Mouse (Mus musculus) heart, postnatal 14 days (tissue): ENCODE measurements around the gene Pakap. TPM values are rescaled to one million over a fixed set of nuclear protein-coding genes. Genes with fewer than 3 reads are reported as not detected.
A peak's percentile ranks its signal among the peaks of the same experiment; 100 is the strongest.

Source experiments
- DNase-seq, 2 experiments: peaks; one replicate each; pipeline ENCODE4 v3.0.0; 2021 to 2022
- intact Hi-C: fragments of 180-260 bp; cut with DNase I; formaldehyde crosslinking; loops from one replicate; pipeline ENCODE4 v1.15.1; 2025
- total RNA-seq, 2 experiments: library from RNA; stranded (reverse); gene quantifications; 2 replicates each; pipeline ENCODE4 v1.2.3; 2021

Gene Pakap
- total RNA-seq, 2 experiments from 2014 or later: 40.0 to 46.5 TPM

DNA sequence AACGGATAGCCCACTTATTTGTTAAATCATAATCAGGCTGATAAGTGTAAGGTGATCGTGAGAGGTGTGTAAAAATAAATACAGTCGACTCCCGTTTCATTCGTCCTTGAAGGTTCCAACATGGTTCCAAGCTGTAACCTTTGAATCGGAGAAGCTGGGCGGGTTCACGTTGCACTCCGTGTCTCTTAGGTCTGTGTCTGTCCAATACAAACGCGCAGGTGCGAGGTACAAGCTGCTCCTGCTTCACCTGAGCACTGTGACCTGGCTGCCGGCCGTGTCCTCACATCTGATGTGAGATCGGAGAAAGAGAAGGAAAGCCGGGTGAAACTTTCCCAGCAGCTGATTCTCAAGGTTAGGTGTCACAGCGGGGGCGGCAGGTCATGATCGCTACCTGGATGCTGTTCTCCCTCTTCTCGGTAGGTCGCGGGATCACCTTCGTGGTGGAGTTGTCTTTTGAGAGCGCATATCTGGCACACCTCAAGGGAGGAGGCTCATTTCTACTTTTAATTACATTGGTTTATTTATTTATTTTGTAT, 252.9 kb downstream of the Pakap start:
- no peak for DNase-seq
- intact Hi-C loops: no loop called here

DNA sequence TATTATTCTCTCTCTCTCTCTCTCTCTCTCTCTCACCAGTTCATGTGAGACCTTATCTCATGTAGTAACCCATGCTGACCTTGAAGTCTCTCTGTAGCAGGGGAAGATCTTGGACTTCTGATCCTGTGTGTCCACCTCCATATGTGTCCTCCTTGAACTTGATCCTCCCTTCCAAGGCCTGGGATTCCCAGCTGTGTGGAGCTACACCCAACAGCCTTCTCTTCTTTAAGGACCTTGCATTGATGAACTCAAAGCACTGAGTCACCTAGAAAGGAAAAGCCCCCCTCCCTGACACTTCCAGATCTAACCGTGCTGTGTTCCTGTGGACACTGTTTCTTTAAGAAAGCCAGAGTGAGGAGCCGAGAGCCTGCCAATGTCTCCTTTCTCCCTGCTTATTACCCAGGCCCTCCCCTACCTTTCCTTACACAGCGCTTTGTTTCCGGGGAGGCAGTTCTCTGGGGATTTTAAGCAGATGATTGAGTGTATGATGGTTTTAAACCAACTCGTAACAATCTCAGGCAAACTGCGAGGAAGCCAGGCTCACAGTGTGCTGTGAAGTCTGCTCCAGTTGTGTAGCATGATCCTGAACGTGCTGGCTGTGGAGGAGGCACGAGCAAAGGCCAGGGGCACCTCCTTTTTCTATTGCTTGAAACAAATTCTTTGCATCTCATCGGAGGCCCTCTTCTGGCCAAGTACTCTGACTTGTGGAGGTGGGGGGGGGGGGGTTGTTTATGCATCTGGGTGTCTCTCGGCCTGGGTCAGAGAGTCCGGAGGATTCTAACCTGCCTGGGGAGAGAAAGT, 253.8 kb downstream of the Pakap start:
- no peak for DNase-seq
- intact Hi-C loops: no loop called here

DNA sequence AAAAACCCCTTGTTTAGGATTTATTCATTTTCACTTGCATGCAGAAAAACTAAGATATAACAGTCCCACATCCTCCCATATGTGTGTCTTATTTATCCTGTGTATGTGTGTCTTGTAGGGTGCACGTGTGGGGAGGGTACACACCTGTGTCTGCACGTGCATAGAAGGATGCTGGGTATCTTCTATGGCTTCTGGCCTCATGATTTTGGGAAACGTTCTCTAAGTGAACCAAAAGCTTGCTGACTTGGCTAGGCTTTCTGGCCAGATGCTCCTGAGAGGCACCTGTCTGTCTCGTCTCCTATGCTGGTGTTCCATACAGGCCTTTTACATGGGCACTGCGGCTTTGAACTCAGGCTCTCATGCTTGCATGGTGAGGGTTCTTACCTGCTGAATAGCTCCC, 254.7 kb downstream of the Pakap start:
- intact Hi-C loops: no loop called here
- DNase-seq: no peak

DNA sequence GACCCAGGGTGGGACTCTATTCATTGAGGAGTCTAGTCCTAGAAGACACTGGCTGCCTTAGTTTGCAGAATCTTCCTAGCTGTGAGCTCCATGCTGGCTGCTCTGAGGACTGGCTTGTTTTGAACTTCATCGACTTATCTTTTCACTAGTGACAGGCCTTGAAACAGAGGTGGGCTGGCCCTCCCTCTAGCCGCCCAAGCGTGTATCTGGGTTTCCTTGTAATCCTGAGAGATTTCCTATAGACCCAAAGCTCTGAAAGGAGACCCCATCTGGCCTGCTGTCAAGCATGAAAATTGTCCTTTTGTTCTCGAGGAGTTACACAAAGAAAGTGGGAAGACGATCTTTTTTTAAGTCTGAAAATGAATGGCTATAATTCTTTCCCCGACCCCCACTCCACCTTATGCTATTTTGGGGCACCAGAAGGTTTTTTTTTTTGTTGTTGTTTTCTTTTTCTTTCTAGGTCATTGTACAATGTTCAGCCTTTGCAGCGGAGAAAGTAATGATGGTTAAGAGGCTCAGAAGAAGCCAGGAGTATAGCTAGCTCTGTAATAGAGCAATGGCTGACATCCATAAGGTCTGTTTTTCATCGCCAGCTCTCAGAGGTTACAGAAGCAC, 256.8 kb downstream of the Pakap start:
- DNase-seq: no peak
- intact Hi-C loops: no loop called here

DNA sequence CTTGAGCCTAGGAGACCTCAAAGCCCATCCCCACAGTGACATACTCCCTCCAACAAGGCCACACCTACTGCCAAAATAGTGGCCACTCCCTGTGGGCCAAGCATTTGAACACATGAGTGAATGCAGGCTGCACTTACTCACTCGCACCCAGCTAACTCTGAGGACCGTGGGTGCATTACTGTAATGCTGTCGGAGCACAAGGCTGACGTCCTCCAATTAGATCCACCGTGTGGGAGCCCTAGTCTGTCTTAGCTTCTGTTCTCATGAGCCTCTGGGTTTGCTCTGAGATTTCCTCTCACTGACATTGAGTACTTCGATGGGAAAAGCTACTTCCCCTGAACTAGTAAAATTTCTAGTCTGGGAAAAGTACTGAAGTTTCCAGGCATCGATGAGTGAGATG, 258.3 kb downstream of the Pakap start:
- intact Hi-C loops: no loop called here
- no peak for DNase-seq

DNA sequence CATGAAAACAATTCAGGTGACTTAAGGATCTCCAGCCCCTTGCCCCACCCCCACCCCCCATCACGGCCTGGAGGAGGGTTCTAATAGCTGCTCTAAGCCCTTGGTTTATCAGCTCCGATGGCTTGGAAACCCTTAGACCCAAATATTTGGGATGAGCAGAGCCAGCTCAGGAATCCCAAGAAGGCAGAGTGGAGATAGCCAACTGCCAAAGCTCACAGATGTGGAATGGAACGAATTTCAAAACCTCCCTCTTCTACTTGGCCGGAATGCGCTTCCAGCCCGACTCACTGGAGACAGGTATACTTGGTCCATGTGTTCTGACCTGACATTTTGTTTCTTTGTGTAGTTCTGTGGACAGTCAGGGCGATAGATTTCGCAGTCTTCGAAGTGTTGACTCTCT, 261.2 kb downstream of the Pakap start:
- DNase-seq: no peak
- intact Hi-C loops: no loop called here

DNA sequence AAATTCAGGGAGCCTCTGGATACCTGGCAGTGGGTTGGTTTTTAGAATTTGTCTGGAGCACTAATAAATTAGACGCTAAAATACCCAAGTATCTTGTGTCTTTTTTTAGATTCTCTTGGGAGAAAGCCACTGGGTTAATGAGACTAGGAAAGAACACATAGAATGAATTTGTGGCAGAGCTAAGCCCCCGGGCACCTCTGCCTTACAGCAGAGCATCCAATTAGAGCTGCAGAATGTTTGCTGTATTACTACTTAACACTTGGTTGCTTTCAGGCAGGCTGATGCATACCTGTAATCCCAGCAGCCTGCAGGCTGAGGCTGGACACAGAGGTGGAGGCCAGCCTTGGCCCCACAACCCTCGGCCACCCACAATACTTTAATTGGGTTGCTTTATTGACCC, 261.8 kb downstream of the Pakap start:
- intact Hi-C loops: no loop called here
- DNase-seq: no peak

DNA sequence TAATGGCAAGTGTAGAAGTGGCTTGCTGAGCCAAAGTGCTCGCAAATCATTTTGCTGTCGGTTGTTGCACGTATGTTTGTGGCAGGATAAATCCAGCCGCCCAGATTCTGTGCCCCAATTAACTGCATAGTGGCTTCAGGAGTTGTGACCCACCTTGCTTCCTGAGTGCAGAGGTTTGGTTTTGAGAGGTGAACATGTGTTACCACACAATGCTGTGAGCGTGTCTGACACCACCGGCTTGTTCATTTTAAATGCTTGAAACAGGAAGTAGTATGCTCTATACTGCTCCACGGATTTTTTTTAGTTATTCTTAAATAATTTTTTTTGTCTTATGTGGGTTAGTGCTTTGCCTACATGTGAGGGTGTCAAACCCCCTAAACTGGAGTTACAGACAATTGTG, 264.3 kb downstream of the Pakap start:
- intact Hi-C loops: no loop called here
- no peak for DNase-seq

DNA sequence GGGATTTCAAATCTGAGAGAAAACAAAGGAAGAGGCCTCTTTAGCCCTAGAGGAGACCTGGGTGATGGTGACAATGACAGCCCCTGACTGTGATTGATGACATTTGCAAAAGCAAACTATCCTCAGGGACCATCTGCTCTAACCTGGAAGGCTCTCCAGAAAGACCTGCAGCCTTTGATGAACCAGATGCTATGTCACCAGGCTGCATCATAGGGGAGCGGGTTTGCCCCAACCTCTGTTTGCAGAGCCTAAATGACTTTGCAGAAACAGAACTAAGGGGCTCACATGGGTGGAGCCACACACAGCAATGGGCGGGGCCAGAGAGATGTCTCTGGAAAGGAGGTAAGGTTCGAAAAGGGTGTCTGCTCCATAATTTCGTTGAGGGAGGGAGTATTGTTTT, 265.1 kb downstream of the Pakap start:
- no peak for DNase-seq
- intact Hi-C loops: no loop called here

DNA sequence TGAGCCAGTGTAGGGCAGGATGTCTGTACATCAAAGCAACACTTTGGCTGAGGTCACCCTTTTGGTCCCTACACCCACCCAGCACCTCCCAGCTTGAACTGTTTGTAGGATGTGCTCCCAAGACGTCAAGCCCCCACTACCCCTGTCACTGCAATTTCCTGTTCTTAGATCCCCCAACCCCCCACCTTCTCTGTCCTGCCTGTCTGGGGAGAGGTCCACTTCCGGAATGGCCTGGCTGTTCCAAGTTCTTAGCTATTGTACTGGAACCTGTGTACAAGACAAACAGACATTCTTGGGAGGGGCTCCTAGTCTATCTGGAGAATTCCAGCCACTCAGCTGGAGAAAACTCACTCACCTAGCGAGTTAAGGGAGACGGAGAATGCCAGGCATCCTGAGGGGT, 266.2 kb downstream of the Pakap start:
- intact Hi-C loops: no loop called here
- DNase-seq: peak in 1 of 2 experiments; percentile 46

DNA sequence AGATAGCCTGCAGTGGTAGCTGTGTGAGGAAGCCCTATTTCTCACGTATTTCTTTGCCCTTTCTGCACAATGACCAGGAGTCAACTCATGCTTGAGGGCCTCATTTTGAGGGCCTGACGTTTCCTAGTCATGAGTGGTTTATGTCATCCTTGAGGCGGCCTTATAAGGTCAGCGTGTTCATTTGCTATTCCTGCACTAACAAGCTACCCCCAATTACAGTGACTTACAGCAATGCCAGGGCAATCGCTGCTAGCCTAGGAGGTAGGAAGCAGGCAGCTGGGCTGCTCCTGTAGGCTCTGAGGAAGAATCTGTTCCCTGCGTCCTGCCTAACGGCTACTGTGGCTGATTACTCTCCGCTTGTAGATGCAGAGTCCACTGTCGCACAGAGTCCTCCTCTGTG, 269.1 kb downstream of the Pakap start:
- no peak for DNase-seq
- intact Hi-C loops: no loop called here

DNA sequence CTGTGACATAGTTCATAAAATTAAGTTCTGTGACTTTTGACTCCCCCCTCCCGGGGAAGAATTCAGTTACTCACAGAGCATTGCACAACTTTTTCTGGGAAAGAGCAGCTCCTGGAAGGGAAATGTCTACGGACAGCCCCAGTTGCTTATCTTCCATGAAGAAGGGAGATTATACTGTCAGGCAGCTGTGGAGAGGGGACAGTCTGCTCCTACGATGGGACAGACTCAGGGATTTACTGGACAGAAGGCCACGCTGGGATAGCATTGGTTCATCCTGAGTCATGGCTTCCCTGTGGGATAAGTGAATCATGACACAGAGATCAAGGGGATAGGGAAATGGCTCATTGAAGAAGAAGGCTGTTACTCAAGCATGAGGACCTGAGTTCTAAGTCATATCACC, 271.4 kb downstream of the Pakap start:
- intact Hi-C loops: no loop called here
- DNase-seq: no peak

DNA sequence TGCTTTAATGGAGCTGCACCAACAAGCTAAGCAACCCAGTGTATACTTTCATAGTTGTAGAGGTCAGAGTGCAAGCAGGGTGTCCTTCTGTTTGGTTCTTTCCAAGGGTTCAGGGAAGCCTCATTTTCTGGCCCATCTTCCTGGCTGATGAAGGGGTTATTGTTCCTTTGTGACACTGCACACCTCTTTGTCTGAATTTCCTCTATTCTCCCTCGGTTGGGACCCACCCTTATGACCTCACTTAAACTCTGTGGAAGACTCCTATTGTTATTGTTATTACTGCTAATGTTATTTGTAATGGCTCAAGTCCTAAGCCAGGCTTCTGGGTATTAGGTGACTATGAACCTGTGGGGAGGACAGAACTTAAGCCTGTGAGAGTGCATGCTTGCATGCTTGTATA, 273.9 kb downstream of the Pakap start:
- no peak for DNase-seq
- intact Hi-C loops: no loop called here

DNA sequence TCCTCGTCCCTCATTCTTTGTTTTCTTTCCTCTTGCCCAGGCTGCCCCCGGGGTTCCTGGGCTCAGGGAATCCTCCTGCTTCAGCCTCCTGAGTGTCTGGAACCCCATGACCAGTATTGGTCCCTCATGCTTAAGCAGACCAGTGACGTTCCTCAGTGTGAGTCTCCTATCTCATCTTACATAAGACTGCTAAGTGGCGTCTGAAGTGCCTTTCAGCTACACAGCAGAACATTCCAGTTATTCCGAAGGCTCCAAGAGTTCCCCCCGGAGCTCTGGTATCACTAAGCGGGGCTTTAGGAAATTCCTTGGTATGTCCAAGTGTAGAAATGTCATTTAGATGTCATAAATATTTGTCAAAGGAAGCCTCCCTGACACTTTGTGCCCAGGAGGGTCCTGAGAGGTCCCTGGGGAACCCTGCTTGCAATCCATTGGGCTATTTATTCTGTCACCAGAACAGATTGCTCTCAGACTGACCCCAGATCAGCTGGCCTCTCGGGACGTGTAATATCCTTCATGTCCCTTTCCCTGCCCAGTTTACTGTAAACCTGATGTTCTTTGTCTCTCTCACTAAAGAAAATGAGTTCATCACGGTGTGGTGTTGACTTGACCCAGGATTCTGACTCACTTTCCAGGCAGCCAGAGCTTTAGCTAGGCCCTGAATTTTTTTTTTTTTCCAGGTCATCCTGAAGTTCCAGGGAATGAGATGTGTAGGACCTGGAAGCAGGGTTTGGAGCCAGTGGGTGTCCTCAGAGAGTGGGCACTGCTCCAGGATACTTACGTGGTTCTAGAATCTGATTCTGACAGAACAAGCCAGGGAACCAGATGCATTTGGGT, 274.7 kb downstream of the Pakap start:
- intact Hi-C loops: no loop called here
- DNase-seq: no peak

DNA sequence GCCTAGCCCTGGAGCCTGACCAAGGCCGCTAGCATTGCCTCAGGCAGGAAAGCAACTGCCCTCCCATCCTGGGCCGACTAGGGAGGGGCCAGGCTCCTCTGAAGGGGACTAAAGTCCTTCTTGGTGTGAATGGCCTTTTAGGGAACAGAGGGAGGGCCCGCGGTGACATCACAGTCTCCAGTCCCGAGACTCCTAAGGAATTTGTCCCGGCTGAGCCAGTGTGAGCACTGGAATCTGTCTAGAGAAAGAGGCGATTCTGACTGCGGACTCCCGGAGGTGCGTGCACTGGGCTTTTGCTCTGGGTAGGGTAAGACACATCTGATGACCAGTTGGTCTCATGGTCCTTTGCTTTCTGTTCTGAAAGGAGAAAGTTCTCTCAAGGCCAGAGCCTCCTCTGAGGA, 277.1 kb downstream of the Pakap start:
- peak; percentile 87 to 89 for DNase-seq
- intact Hi-C loops: loop anchor here (5.0 kb wide), 1 partner anchor 37 kb away; no protein-coding TSS in a partner anchor

DNA sequence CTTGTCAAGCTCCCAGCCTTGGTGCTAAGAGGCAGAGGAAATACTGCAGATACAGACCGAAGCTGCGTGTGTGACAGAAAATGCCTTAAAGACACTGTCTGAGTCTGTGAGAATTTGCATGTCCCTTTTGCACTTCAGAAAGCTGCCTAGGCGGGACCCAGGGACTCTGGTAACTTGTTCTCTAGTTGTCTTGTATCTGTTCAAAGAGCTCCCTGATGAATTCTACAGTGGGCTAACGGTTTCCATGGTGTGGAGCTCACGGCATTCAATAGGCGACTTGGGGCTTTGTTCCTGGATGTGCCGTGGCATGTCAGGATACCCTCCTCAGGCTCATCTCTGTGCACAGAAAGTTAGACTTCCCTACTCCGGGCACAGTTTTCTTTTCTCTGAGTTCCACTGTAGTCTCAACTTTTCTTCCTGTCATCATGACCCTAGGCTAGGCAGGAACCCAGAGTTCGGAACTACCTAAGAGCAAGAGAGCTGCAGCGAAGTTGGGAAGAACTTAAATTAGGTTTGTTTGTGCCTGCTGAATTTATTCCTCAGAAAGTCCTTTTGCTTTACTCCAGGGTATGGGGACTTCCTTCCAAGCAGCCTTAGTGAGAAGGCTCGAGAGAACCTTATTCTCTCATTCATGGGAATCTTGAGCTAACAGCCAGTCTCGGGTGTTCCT, 277.7 kb downstream of the Pakap start:
- DNase-seq: no peak
- intact Hi-C loops: loop anchor here (2.0 to 5.0 kb wide), 3 partner anchors 37 to 171 kb away; no protein-coding TSS in a partner anchor

DNA sequence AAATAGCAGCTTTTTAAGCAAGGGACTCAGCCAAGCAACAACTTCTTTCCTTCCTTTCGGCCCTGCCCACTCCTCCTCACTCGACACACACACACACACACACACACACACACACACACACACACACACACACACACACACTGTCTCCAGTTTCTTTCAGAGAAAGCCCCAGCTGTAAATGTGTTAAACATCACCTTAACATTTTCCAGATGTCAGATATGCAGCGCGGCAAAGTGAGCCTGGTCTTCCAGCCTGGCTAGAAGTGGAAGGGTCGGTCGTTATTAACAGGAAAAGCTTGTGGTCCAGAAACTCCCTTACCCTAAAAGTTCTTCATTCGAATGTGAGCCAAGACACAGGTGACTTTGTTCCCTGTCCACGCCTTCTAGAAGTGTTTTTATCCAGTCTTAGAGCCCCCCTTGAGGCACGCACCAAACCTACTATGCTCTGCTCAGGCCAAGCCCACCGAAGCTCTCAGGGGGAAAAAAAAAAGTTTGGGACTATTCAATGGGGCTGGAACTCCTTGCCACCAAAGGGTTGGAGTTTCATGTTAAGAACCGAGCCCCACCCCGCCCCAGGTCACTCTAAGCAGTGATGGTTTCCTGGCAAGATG, 278.5 kb downstream of the Pakap start:
- no peak for DNase-seq
- intact Hi-C loops: loop anchor here (2.0 to 5.0 kb wide), 3 partner anchors 36 to 172 kb away; no protein-coding TSS in a partner anchor

DNA sequence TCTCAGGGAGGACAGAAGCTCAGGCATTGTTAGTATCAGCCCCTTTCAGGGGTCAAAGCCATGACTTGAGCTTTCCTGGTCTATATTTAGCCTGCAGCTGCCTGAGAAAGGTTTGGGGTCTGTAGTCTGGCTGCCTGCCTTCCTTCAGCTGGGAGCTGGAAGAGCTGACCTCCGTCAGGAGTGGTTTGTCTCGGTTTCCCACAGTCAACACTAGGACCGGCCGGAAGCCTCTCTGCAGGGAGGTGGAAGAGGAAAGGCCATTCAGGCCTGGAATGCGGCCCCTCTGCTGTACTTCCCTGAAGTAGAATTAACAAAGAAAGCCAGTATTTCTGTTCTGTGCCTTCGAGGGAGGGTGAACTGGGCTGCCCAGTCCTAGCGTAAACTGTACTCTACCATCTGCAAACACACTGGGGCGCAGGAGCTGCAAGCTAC, 279.0 kb downstream of the Pakap start:
- peak; percentile 62 to 67 for DNase-seq
- intact Hi-C loops: loop anchor here (2.0 to 5.0 kb wide), 3 partner anchors 35 to 172 kb away; no protein-coding TSS in a partner anchor

DNA sequence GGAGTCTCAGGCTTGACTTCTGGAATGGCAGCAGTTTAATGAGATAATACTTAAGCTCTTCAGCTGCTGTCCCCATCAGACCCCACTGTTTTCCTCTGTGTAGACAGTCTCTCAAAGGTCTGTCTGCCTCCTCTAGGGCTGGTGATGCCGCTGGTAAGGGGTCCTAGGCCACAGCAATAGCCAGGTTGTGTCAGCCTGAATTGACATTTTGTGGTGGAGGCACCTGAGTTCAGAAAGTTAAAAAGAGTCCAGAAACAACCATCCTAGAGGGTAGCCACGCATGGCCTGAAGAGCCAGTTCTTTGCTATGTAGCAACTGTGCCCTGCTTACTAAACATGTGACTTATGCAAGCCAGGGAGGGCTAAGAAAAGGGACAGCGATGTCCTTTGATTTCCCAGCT, 279.7 kb downstream of the Pakap start:
- intact Hi-C loops: loop anchor here (2.0 to 5.0 kb wide), 3 partner anchors 35 to 173 kb away; no protein-coding TSS in a partner anchor
- no peak for DNase-seq

DNA sequence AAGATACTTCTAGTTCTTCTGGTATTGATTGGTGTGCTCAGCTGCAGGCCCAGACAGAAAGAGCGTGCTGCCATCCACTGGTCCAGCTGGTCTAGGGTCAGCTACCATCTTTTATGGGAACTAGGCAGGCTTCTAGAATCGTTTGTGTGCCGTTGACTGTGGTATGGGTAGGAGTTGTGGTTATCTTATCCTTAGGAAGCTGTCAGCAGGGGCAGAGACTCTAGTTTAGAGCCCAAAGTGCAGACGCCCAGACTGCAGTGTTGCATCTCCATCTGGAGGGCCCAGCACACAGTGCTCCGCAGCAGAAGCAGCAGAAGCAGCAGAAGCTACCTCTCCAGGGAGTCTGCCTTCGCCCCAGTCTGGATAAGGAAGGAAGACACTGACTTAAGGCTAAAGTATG, 281.5 kb downstream of the Pakap start:
- DNase-seq: no peak
- intact Hi-C loops: loop anchor here (5.0 kb wide), 1 partner anchor 33 kb away; no protein-coding TSS in a partner anchor
